Mouse (Mus musculus) G1E (cell line): ENCODE results near the gene Znrd1as. TPM values are rescaled to one million over a fixed set of nuclear protein-coding genes. Genes with fewer than 3 reads are reported as not detected.

Experiments used
- ATAC-seq: 2 replicates; pipeline ENCODE4 v1.8.0; 2016; ENCODE audit warnings: mild to moderate bottlenecking; ENCODE audit not compliant: insufficient number of reproducible peaks, poor library complexity, low FRiP score, severe bottlenecking; ENCODE audit errors: extremely low read depth
- DNase-seq: peaks from one replicate; pipeline ENCODE4 v3.0.0; 2012; ENCODE audit warnings: low spot score
- H3K27me3 ChIP-seq: 2 replicates; pipeline ENCODE4 v1.6.1; 2012; ENCODE audit warnings: mild to moderate bottlenecking, low read length, inconsistent platforms; ENCODE audit not compliant: insufficient read depth
- H3K36me3 ChIP-seq: replicated peaks from 2 replicates; pipeline ENCODE3; 2012; ENCODE audit warnings: mild to moderate bottlenecking, inconsistent platforms
- H3K4me1 ChIP-seq: 2 replicates; pipeline ENCODE4 v1.6.1; 2012; ENCODE audit warnings: low read depth, low read length, inconsistent platforms, mixed read lengths; ENCODE audit not compliant: insufficient read depth
- H3K4me3 ChIP-seq: 2 replicates; pipeline ENCODE4 v1.5.1; 2012; ENCODE audit warnings: low read depth, mild to moderate bottlenecking, inconsistent platforms, low read length, moderate library complexity, mixed read lengths
- H3K9me3 ChIP-seq: replicated peaks from 2 replicates; pipeline ENCODE4 v1.6.1; 2012; ENCODE audit warnings: inconsistent platforms
- CTCF ChIP-seq: IDR thresholded peaks from 2 replicates; pipeline ENCODE4 v1.5.1; 2012; ENCODE audit warnings: low read depth, low read length, inconsistent platforms, mixed read lengths
- GATA1 ChIP-seq: IDR thresholded peaks from 2 replicates; pipeline ENCODE4 v1.6.1; 2012; ENCODE audit warnings: borderline replicate concordance, low read length, inconsistent platforms, mixed read lengths
- GATA2 ChIP-seq: IDR thresholded peaks from 2 replicates; pipeline ENCODE4 v1.6.1; 2012; ENCODE audit warnings: low read depth, low read length, inconsistent platforms, borderline replicate concordance
- POLR2AphosphoS5 ChIP-seq: IDR thresholded peaks from 2 replicates; pipeline ENCODE4 v1.6.1; 2012; ENCODE audit warnings: low read depth, low read length, inconsistent platforms; ENCODE audit not compliant: insufficient replicate concordance
- TAL1 ChIP-seq: conservative IDR thresholded peaks from 2 replicates; pipeline ENCODE4 v1.6.1; 2012; ENCODE audit warnings: low read depth, low read length, inconsistent platforms, mixed read lengths
- polyA plus RNA-seq: library from polyadenylated mRNA; stranded (reverse); fragments of >175 nt; gene quantifications from 2 replicates; pipeline ENCODE4 v1.2.3, GENCODE M21; 2012
- total RNA-seq, 2 experiments: library from RNA; stranded (forward) in 1 of 2; stranded (reverse) in 1 of 2; fragments of 200-1000 nt in 1 of 2; fragments of >200 nt in 1 of 2; fragmentation: Nextera tagmentation in 1 of 2; gene quantifications; 2 replicates each; pipeline ENCODE4 v1.2.3; 2014 to 2017

Znrd1as gene
- total and polyA plus RNA-seq, 3 experiments: 0.95 to 35.1 (median 17.3) TPM

GRCm38 (mm10) chr17:36931806-36932205, 26.6 kb upstream of the Znrd1as start:
- Histone ChIP-seq H3K36me3 (no peaks in the 10 kb centered on the region), H3K9me3 (no peaks in the 10 kb centered on the region), H3K4me1 (no peaks in the 10 kb centered on the region), H3K4me3 (no peak overlapping the region), H3K27me3 (peaks cover 6% of the 10 kb centered on the region)
- no peak for DNase-seq
- ATAC-seq: no peak
- TF ChIP-seq TAL1 (no peak), GATA2 (no peak), CTCF (no peak), POLR2AphosphoS5 (no peak)

GRCm38 (mm10) chr17:36938056-36938455, 20.3 kb upstream of the Znrd1as start:
- DNase-seq (no peak), ATAC-seq (no peak)
- no peak overlapping the region for H3K4me3 ChIP-seq
- peaks cover 26% of the 10 kb centered on the region for H3K27me3 ChIP-seq
- H3K9me3 ChIP-seq: no peaks in the 10 kb centered on the region
- no peaks in the 10 kb centered on the region for H3K36me3 ChIP-seq
- TF ChIP-seq GATA2 (no peak), TAL1 (no peak), GATA1 (no peak), CTCF (no peak), POLR2AphosphoS5 (no peak)
- H3K4me1 ChIP-seq: 0 out of 2 replicates have a peak, but pooled peaks cover 3% of the 10 kb centered on the region

GRCm38 (mm10) chr17:36942391-36942790, 16.0 kb upstream of the Znrd1as start:
- peaks cover 7% of the 10 kb centered on the region for H3K36me3 ChIP-seq
- TF ChIP-seq TAL1 (no peak), CTCF (no peak), GATA2 (no peak), POLR2AphosphoS5 (no peak)
- peaks cover 3% of the 10 kb centered on the region; the same call in 1 of the 2 replicates for H3K4me1 ChIP-seq
- ATAC-seq: no peak
- DNase-seq: no peak
- H3K9me3 ChIP-seq: peaks cover 6% of the 10 kb centered on the region
- peaks cover 22% of the 10 kb centered on the region for H3K27me3 ChIP-seq
- no peak overlapping the region for H3K4me3 ChIP-seq

- ATAC-seq: no peak
- Histone ChIP-seq H3K36me3 (peaks cover 12% of the 10 kb centered on the region), H3K27me3 (peaks cover 22% of the 10 kb centered on the region), H3K4me1 (peaks cover 3% of the 10 kb centered on the region; the same call in 1 of the 2 replicates), H3K9me3 (peaks cover 7% of the 10 kb centered on the region), H3K4me3 (no peak within 1 kb of the TSS)
- DNase-seq: no peak
- TF ChIP-seq TAL1: no peak
- TF ChIP-seq CTCF: no peak
- no peak for TF ChIP-seq GATA1
- no peak for TF ChIP-seq GATA2
- no peak for TF ChIP-seq POLR2AphosphoS5
Measured at GRCm38 (mm10) chr17:36942791-36943471, 15.5 kb upstream of the Znrd1as start, which contains the start of gene Rnf39. Rnf39 (plus strand) TSS chr17:36942918.

GRCm38 (mm10) chr17:36943691-36944090, 14.7 kb upstream of the Znrd1as start:
- Histone ChIP-seq H3K27me3 (peaks cover 20% of the 10 kb centered on the region), H3K9me3 (peaks cover 7% of the 10 kb centered on the region), H3K36me3 (peaks cover 20% of the 10 kb centered on the region), H3K4me1 (peaks cover 3% of the 10 kb centered on the region; the same call in 1 of the 2 replicates), H3K4me3 (no peak overlapping the region)
- DNase-seq (no peak), ATAC-seq (no peak)
- TF ChIP-seq GATA2 (no peak), POLR2AphosphoS5 (no peak), GATA1 (no peak), CTCF (no peak), TAL1 (no peak)

GRCm38 (mm10) chr17:36944121-36944775, 14.1 kb upstream of the Znrd1as start:
- DNase-seq (no peak), ATAC-seq (no peak)
- H3K4me1 ChIP-seq: peaks cover 4% of the 10 kb centered on the region
- peaks cover 7% of the 10 kb centered on the region for H3K9me3 ChIP-seq
- no peak overlapping the region for H3K4me3 ChIP-seq
- H3K36me3 ChIP-seq: peaks cover 26% of the 10 kb centered on the region
- H3K27me3 ChIP-seq: peaks cover 16% of the 10 kb centered on the region
- TF ChIP-seq CTCF (no peak), GATA2 (no peak), TAL1 (no peak), POLR2AphosphoS5 (no peak), GATA1 (no peak)
